Mouse (Mus musculus): ENCODE data around the gene Gmds. TPM values are rescaled to one million over a fixed set of nuclear protein-coding genes. Genes with fewer than 3 reads are reported as not detected.

Gmds gene
- polyA plus RNA-seq, 1 experiment: 12.0 TPM

DNA sequence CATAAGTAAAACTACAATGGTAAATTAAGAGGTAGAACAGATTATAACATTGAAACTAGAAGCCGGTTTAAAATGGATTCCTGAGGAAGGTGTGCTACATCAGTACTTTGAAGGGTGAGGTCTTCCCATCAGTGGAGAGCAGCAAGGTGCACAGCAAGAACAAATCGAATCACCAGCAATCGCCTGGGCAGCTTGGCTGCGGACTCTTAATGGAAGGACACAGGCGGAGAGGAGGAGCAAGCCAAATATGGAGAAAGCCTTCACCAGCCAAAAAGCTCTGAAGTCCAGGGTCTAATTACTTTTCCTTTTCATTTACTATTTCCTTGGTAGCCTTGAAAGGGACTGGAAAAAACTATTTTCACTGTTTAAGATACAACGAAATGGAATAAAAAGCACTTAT, 170.7 kb downstream of the Gmds start:
- no peak for DNase-seq (ENCODE audit: extremely low spot score in 1 of 2, low spot score in 1 of 2)

DNA sequence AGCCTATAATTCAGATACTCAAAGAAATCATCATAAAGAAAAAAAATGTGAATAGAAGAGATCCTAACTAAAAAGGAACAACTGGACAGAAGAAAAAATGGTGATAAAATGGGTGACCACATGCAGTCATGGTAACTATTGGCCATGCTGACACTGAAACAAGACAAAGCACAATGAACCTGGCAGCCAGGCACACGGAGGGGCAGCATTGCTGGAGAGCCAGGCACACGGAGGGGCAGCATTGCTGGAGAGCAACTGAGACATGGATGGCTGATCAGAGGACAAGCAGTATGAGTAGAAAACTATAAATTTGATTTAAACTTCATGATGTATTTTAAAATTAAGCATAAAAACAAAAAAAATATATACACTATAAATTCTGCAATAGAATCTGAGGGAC, 173.0 kb downstream of the Gmds start:
- no peak for DNase-seq (ENCODE audit: extremely low spot score in 1 of 2, low spot score in 1 of 2)

DNA sequence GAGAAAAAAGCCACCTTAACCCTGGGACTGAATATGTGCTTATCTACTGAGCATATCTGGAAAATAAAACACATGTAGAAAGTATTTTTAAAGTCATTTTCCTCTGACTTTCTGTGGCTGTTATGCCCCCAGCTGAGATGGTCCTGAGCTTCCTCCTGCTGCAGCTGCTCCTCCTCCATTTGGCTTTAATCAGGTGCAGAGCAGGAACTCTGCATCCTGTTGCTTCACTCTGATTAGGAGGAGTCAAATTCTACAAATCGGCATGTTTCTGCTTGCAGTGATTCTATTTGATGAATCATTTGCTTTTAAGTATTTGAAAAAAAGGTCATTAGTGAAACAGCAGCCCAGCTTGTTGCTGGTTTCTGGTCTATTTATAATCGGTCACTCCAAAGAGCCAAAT, 177.0 kb downstream of the Gmds start:
- no peak for DNase-seq (ENCODE audit: extremely low spot score in 1 of 2, low spot score in 1 of 2)

DNA sequence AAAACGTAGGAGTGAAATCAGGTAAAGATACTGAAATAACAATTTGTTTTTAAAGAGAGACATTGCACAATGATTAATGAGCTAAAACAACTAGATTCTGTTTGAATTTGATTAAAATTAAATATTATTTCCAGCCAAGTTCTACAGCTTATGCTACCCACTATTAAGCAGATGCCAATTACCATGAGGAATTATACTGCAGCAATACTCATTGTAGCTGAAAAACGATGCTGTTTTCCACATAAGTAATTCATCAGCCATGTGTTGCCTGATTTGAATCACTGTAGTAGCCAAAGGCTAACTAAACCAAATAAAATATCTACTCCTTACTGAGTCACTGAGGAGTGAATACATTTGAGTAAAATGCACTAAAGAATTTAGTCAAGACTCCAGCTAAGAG, 180.3 kb downstream of the Gmds start:
- no peak for DNase-seq (ENCODE audit: extremely low spot score in 1 of 2, low spot score in 1 of 2)

DNA sequence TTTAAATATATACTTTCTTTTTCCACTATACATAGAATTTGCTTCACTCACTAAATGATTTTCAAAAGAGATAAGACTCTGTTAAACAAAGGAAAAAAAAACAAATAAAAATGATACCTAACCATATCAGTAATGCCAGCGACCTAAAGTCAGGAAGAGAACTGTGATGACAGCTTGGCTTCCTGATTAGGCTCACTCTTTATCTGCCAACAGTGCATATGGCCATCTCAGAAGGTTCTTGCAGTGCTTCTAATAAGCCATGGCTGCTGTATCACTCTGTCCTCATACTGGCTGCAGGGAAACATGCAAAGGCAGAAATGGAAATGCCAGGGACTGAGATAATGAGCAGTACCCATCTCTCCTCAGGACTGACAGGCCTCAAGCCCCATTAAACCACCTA, 192.6 kb downstream of the Gmds start:
- DNase-seq (ENCODE audit: extremely low spot score in 1 of 2, low spot score in 1 of 2): no peak

DNA sequence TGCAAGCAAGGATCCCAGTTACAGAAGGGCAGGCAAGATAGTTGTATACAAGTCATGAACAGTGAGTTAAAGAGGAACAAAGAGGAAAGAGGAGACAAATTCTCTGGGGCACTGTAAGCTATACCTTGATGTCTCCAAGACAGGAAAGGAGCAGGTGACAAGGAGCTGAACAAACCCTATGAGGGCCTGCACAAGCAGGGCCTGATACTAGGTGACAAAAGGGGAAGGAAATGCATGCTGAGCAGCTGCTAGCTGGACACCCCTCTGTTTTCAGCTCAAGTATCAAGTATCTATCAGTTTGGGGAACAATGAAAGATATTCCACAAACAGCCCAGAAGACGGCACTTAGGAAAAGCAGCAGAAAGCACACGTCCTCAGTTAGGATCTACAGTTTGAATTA, 193.4 kb downstream of the Gmds start:
- no peak for DNase-seq (ENCODE audit: extremely low spot score in 1 of 2, low spot score in 1 of 2)

DNA sequence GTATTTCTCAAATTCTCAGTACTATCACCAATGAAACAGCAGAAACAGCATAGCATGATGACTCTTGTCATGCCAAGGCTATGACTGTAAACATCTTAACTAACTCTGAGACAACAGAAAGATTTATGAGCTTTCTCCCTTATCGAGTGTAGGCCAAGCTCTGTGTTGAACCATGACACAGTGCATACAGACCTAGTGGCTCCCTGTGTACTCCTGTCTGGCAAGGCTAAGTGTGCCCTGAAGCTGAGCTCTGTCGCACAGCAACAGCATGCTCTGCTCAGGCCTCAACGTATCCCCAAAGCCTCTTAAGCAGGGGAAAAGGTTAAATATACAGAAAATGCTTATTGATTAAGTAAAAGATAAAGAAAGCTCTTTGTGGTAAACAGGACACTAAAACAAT, 194.9 kb downstream of the Gmds start:
- DNase-seq (ENCODE audit: extremely low spot score in 1 of 2, low spot score in 1 of 2): no peak

DNA sequence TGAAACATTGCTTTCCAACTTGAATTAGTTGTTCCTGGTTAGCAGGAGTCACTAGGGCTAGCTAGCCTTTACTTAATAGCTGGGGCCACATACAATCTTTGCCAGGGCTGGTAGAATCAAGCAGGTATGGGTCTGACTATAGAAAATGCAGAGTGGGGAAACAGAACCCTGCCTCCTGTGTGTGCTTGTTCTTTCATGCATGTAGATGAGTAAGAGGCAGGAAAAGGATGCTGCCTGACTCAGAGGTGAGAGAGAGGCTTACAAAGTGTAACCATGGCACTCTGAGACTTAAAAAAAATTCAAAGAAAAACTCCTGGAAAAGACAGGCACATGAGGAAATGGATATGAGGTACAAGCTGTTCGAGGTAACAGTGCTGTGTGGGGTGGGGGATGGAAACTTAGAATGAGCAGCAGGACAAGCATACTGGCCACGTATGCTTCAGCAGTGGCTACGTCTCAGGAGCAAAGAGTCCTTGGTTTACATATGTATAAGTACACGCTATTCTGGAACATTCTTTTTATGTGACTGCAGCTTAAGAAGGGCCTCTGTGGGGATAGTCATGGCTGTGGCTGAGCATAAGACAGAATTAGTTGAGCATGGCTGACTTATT, 203.8 kb downstream of the Gmds start:
- peak in 1 of 2 experiments; percentile 3 for DNase-seq (ENCODE audit: extremely low spot score in 1 of 2, low spot score in 1 of 2)

DNA sequence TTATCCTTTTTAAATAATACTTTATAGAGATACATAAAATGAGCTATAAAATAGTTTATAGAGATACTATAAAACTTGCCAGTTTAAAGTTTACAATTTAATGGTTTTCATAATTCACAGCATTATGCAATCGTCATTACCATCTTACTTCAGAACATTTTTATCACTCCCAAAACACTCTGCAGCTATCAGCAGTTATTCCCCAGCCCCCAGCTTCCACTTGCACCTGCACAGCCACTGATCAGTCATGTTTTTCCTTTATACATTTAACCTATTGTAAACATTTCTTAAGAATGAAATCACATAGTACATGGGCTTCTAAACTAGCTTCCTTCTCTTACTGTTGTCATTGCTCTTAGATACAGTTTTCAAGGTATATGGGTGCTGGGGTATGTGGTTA, 208.6 kb downstream of the Gmds start:
- DNase-seq (ENCODE audit: extremely low spot score in 1 of 2, low spot score in 1 of 2): no peak

DNA sequence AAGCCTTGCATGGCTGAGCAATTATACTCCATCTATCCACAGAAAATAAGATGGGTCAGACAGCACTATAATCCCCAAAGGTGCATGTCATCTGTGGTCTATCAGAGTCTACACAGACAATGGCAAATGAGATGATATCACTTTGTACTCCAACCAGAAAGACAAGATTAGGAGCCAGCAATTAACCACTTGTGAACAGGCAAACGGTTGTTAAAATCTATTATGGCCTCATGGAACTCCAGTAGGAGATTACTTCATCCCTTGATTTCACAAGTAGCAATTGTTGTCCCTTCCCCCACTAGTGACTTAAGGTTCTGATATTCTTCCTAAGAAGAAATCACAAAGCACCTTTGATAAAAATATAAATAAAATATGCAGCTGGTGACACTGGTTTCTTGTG, 220.2 kb downstream of the Gmds start:
- DNase-seq (ENCODE audit: extremely low spot score in 1 of 2, low spot score in 1 of 2): no peak

DNA sequence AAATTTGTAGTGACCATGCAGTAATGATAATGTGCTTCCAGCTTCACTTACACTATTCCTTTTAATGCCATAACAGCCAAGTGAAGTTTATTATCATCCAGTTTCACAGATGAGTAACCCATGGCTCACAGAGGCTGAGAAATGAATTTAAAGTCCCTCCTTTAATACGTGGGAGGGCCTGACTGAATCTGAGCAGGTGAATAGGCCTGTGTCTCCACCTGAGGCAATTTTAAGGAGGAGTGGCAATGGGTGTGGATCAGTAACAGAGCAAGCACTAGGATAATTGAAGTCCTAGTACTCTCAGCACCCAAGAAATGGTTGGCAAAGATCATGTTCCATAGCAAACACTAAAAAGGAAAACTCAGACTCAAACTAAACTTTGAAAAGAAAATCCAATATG, 223.1 kb downstream of the Gmds start:
- no peak for DNase-seq (ENCODE audit: extremely low spot score in 1 of 2, low spot score in 1 of 2)

DNA sequence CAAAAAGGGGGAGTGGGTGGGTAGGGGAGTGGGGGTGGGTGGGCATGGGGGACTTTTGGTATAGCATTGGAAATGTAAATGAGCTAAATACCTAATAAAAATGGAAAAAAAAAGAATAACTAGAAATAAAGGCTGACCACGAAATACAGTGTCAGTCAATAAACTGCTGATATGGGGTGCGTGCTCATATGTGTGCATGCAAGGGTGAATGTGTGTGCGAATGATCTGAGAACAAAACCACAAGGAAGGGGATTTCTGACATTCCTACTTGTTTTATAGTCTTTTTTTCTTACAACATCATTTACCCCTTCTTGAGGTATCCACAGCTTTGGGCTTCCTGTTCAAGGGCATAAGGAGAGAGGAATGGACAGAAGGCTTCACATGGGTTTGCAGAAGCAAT, 224.7 kb downstream of the Gmds start:
- no peak for DNase-seq (ENCODE audit: extremely low spot score in 1 of 2, low spot score in 1 of 2)

DNA sequence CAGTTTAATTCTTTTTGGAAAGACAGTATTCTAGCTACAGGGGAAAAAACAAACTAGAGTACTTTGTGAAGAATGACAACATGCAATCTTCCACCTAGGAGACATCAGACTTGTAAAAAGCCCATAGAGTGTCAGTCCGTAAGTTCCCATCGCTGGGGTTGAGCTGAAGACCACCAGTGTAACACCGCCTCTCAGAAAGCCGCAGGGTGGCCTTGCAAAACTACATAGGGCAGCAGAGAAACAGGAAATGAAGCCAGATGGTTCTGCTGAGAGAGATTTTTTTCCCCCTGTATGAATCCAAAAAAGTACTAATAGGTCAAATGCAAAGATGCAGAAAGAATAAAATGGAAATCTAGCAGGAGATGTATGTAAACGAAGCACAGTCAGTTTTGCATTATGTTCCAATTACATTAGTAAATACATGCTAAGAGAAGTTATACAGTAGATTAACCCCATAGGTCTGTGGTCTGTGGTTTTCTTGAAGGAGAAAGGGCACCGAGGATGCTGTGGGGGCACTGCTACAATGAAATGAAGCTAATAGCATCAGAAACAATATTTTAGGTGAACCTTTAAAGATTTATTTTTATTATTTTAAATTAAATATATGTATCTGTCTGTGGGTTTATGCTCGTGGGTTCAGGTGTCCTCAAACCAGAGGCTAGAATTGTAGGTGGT, 250.1 kb downstream of the Gmds start:
- no peak for DNase-seq (ENCODE audit: extremely low spot score in 1 of 2, low spot score in 1 of 2)

DNA sequence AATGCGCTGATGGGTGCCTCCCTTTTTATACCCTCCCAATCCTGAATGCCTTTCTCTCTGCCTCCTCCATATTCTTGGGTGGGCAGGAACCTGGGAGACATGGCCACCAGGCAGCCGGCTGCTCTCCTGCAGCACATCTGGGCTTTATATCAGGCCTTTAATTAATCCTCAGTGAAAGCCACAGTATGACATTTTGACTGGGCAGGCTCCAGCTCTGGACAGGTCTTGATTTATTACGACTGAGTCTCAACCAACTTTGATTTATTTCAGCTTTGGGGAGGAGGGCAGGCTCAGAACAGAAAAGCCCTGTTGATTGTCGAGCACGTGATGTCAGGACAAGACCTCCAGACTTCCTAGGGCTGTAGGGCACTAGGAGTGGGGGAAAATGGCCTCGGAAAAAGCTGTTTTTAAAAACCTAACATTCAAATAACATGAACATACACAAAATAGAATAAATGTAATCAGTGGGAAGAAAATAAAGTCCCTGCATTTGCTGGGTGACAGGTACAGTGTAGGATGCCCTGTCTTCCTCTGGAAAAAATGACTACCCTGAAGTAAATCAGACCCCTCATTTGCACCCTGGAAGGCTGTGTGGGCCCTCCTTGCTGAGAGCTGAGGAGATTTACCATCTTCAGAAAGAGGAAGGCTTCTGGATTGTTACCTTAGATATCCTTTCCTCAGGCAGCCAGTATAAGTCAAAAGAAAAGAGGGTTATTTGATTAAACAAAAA, 257.9 kb downstream of the Gmds start:
- no peak for DNase-seq (ENCODE audit: extremely low spot score in 1 of 2, low spot score in 1 of 2)

DNA sequence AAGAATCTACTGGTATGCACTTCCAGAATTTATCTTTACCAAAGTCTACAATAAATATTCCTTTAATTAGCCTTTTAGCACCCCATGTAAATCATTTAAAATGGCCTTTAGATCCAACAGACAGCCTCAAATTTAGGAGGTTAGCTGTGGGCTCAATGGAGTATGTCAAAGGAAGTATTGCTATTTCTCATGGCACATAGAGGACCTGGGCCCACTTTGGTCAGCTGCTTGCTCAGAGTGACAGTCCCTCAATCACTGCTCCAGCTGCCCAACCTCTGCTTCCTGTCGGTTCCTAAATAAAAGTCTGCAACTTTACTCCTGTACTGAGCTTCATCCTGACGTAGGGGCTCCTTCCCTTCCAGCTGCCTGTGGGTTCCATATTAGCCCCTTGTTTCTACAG, 264.9 kb downstream of the Gmds start:
- no peak for DNase-seq (ENCODE audit: extremely low spot score in 1 of 2, low spot score in 1 of 2)

DNA sequence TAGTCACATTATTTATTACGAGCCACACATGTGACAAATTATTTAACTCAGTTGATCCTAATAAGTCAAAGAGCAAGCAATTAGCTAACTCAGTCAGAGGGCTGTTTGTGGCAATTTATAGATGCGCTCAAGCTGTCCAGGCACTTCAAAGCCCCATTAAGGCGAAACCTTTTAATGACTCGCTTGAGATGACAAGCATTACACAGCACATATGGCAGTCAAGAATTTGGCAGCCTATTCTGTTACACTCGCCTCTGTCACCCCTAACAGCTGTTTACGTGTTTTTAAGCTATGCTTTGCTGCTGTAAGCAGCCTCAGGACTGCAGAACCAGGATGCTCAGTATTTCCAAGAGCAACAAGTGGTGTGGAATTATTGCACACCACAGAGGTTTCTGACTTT, 283.2 kb downstream of the Gmds start:
- DNase-seq (ENCODE audit: extremely low spot score in 1 of 2, low spot score in 1 of 2): no peak

DNA sequence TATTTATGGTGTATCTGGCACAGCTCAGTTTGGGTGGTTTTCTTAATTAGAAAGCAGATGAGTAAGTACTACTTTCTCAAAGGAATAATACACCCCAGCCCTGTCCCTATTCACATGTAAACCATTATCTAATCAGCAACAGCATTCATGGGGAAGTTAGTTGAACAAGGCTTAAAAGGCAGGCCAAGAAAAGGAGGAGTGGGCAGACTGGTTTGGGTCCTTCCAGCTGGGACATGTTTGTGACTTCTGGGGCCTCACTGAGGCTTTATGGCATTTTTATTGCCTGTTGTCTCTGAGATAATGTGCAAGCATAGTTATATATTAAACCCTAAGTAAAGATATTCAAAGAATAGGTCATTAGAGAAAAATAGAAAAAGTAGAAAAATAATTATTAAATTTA, 285.0 kb downstream of the Gmds start:
- DNase-seq (ENCODE audit: extremely low spot score in 1 of 2, low spot score in 1 of 2): no peak

DNA sequence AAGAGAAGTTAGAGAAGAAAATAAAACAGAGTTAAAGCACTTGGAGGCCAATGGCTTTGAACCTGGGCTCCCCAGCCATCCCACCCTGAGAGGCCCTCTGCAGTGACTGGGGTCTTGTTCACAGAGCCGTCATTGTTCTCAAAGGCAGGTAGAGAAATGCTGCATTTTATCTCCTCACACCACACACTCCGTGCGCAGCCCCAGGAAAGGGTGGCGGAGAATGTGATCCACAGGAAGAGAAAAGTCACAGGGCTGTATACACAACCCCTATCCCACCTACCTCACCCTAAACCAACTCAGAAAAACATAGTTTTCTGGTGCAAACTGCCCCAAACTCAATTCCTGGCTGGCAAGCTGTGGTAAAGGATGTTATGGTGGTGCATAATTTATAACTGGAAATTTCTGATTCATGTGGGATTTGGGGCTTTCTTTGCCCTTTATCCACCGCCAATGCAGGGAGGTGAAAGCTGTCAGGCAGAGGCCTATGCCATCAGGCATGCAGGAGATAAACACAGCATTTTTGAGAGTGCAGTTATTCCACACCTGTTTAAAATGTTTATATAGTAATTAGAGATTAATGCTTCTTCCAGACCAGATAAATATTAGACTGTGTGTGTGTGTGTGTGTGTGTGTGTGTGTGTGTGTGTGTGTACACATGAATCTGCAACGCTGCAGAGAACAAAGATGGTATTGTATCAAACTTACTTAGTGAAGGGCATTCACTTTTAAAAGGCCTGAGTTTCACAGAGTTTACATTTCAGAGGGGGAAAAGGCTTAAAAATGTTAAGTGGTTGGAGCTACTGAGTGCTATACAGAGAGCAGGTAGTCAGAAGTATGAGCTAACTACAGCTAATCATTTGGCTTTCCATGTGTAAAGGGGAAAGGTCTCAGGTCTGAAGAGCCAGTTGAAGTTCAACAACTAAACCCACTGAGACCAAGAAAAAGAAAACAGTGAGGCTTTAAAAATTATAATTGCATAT, 290.3 kb downstream of the Gmds start:
- DNase-seq (ENCODE audit: extremely low spot score in 1 of 2, low spot score in 1 of 2): no peak

DNA sequence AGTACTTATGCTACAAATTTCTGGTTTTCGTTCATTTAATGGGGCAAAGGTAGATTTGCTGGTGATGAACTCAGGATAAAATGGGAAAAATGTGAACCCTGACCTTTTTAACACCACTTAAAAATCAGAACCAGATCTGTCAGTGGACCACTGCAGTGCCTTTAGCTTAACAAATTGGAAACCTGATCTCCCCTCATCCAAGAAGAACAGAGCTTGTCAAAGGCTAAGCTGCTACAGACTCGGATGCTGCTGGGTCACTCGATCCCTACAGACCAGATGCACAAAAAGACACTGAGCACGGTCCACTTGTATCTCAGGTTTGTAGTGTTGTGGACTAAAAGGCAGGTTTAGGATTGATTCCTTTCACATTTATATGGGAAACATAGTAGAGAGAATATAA, 291.6 kb downstream of the Gmds start:
- DNase-seq (ENCODE audit: extremely low spot score in 1 of 2, low spot score in 1 of 2): no peak

DNA sequence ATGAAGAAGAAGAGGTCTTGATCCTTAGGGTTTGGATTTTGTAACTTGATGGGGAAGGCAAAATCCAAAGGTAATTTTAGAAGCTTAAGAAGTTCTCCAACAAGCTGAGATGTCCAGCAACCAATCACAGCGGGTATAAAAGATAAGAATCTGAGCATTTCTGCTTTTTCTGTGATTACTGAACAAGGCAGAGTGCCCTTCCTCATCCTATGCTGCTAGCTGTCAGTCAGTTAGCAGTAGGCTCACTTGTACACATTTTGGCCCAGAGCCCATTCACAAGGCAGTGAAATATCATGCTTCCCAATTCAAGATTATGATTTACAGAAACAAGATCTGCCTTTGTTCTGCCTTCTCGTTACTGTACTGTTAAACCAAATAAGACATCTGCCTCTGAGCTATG, 295.8 kb downstream of the Gmds start:
- no peak for DNase-seq (ENCODE audit: extremely low spot score in 1 of 2, low spot score in 1 of 2)

DNA sequence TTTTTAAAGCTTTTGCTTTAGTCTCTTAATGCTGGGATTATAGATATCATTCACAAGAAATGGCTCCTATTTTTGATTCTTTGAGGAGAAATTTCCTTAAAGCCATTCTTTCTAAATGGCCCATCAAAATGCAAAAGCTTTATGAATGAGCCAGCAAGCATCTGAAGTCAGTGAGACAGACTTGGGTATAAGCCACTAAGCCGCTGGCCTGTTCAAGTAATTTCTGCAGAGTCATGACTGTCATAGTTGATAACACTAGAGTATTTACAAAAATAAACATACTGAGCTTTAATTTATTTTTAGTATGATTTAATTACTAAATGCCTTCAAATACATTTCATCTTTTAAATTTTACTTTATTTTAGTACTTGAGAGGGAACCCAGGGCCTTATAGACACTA, 297.7 kb downstream of the Gmds start:
- no peak for DNase-seq (ENCODE audit: extremely low spot score in 1 of 2, low spot score in 1 of 2)

All from frontal cortex, adult 2 months (tissue).